In the genomic region with DNA sequence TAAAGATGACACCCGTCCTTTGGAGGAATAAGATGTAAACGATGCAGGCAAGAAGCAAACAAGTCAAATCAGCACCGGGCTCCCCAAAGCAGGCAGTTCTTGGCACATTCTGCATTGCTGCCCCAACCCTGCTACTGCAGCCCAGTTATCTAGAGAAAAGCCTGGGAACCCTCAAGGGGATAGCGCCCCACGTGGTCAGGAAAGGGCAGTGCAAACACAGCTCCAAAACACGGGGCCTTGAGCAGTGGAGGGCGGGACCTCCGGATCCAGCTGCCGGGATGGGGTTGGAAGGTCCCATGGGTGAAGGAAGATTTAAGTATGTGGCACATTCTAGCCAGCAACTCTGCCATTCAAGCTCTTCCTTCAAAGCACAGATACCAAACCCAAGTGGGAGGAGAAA, we compare ENCODE assay signal across 9 mouse cellular contexts.
DNase-seq lines count a peak whose midpoint lies in the region; ATAC-seq and TF ChIP-seq lines count a peak whose summit lies in the region.
"Had no signal": no experiment of that assay in that cellular context is flagged by ENCODE, and none has a peak within 500 bp of the region (broad histone marks: within the 10 kb centered on the region; RNA-seq: fewer than 3 reads in every experiment).

No protein-coding gene starts in this region.

- no peak for TF ChIP-seq POLR2A in ES-Bruce4 (IDR thresholded peaks at IDR 0.05; ENCODE audit: insufficient read depth, low read length)
- no peak for TF ChIP-seq POLR2A in liver, adult 2 months (IDR thresholded peaks at IDR 0.05; ENCODE audit: extremely low read depth, insufficient read depth, low read length)

- H3K27ac ChIP-seq in hindbrain, embryonic 10.5 days = no peak overlapping the region
- no peak overlapping the region for H3K27ac ChIP-seq in hindbrain, embryonic 13.5 days
- H3K27ac ChIP-seq in ES-Bruce4 (ENCODE audit: insufficient read depth, low read length) = no peak overlapping the region
- no peak overlapping the region for H3K27ac ChIP-seq in liver, adult 2 months (replicated peaks; ENCODE audit: insufficient read depth, low read depth, low read length)
- H3K27ac ChIP-seq in stomach, postnatal 0 days (replicated peaks) = no peak overlapping the region
- H3K27ac ChIP-seq: embryonic facial prominence, embryonic 12.5 days had no signal

- no peak for ATAC-seq in hindbrain, embryonic 13.5 days (ENCODE audit: low FRiP score)
- ATAC-seq in stomach, postnatal 0 days (ENCODE audit: low FRiP score, low TSS enrichment) = 0 out of 2 replicates have a peak, but pooled peaks have one; percentile 34

- H3K4me2 ChIP-seq in hindbrain, embryonic 13.5 days = no peak overlapping the region
- no peak overlapping the region for H3K4me2 ChIP-seq in stomach, postnatal 0 days (replicated peaks; ENCODE audit: low read depth)
- H3K4me2 ChIP-seq: embryonic facial prominence, embryonic 12.5 days had no signal

- peaks cover 13% of the 10 kb centered on the region for H3K4me1 ChIP-seq in hindbrain, embryonic 10.5 days (replicated peaks)
- no peaks in the 10 kb centered on the region for H3K4me1 ChIP-seq in hindbrain, embryonic 13.5 days (replicated peaks)
- H3K4me1 ChIP-seq in ES-Bruce4 (ENCODE audit: control insufficient read depth, insufficient read depth, low read length) = no peaks in the 10 kb centered on the region
- no peaks in the 10 kb centered on the region for H3K4me1 ChIP-seq in liver, adult 2 months (ENCODE audit: control insufficient read depth, insufficient read depth, low read length)
- H3K4me1 ChIP-seq in stomach, postnatal 0 days (replicated peaks; ENCODE audit: control insufficient read depth, insufficient read depth) = no peaks in the 10 kb centered on the region
- H3K4me1 ChIP-seq: embryonic facial prominence, embryonic 12.5 days had no signal

- no peaks in the 10 kb centered on the region for H3K9me3 ChIP-seq in hindbrain, embryonic 10.5 days
- H3K9me3 ChIP-seq in hindbrain, embryonic 13.5 days = no peaks in the 10 kb centered on the region
- no peaks in the 10 kb centered on the region for H3K9me3 ChIP-seq in ES-Bruce4 (replicated peaks; ENCODE audit: control insufficient read depth, insufficient read depth, low read length, poor library complexity, severe bottlenecking)
- no peaks in the 10 kb centered on the region for H3K9me3 ChIP-seq in stomach, postnatal 0 days (ENCODE audit: control insufficient read depth, low read length)
- H3K9me3 ChIP-seq: embryonic facial prominence, embryonic 12.5 days had no signal

- TF ChIP-seq EP300 in ES-Bruce4 (IDR thresholded peaks at IDR 0.05; ENCODE audit: insufficient read depth, low read depth, low read length) = no peak
- TF ChIP-seq EP300 in stomach, postnatal 0 days (optimal IDR thresholded peaks at IDR 0.05) = no peak

- no peak overlapping the region for H3K4me3 ChIP-seq in hindbrain, embryonic 10.5 days
- H3K4me3 ChIP-seq in hindbrain, embryonic 13.5 days = no peak overlapping the region
- H3K4me3 ChIP-seq in ES-Bruce4 (ENCODE audit: low read depth, low read length) = peak overlapping the region; percentile 47
- no peak overlapping the region for H3K4me3 ChIP-seq in liver, adult 2 months (ENCODE audit: insufficient read depth, low read depth, low read length)
- no peak overlapping the region for H3K4me3 ChIP-seq in stomach, postnatal 0 days (ENCODE audit: low read depth, low read length)
- H3K4me3 ChIP-seq: embryonic facial prominence, embryonic 12.5 days had no signal

- no peaks in the 10 kb centered on the region for H3K36me3 ChIP-seq in hindbrain, embryonic 10.5 days
- H3K36me3 ChIP-seq in hindbrain, embryonic 13.5 days = no peaks in the 10 kb centered on the region
- H3K36me3 ChIP-seq in ES-Bruce4 (ENCODE audit: control insufficient read depth, insufficient read depth, low read length, poor library complexity, severe bottlenecking) = no peaks in the 10 kb centered on the region
- H3K36me3 ChIP-seq in liver, adult 2 months (ENCODE audit: control insufficient read depth, insufficient read depth, low read length) = no peaks in the 10 kb centered on the region
- H3K36me3 ChIP-seq in stomach, postnatal 0 days (ENCODE audit: control insufficient read depth, insufficient read depth, low read length) = no peaks in the 10 kb centered on the region
- H3K36me3 ChIP-seq: embryonic facial prominence, embryonic 12.5 days had no signal

- 0 out of 2 replicates have a peak, but pooled peaks cover 3% of the 10 kb centered on the region for H3K27me3 ChIP-seq in hindbrain, embryonic 10.5 days (ENCODE audit: insufficient read depth, poor library complexity, severe bottlenecking)
- no peaks in the 10 kb centered on the region for H3K27me3 ChIP-seq in hindbrain, embryonic 13.5 days
- no peaks in the 10 kb centered on the region for H3K27me3 ChIP-seq in ES-Bruce4 (ENCODE audit: control insufficient read depth, insufficient read depth, low read length, poor library complexity, severe bottlenecking)
- H3K27me3 ChIP-seq in liver, adult 2 months (ENCODE audit: control insufficient read depth, insufficient read depth, low read length) = no peaks in the 10 kb centered on the region
- no peaks in the 10 kb centered on the region for H3K27me3 ChIP-seq in stomach, postnatal 0 days (ENCODE audit: control insufficient read depth, insufficient read depth, low read length)

- 31% methylated on average over 9 of the region's 9 CpGs for WGBS in hindbrain, embryonic 10.5 days
- 36% methylated on average over 9 of the region's 9 CpGs for WGBS in hindbrain, embryonic 13.5 days
- WGBS in liver, adult 2 months = 34% methylated on average over 9 of the region's 9 CpGs
- 40% methylated on average over 9 of the region's 9 CpGs for WGBS in stomach, postnatal 0 days

- DNase-seq in hindbrain, embryonic 10.5 days (ENCODE audit: low spot score) = peak; percentile 22
- peak; percentile 22 for DNase-seq in 3T3-L1 (ENCODE audit: low read depth, low spot score)
- DNase-seq in embryo, embryonic 9.5 days (ENCODE audit: extremely low spot score) = peak; percentile 25
- DNase-seq in liver, adult 2 months (ENCODE audit: extremely low read depth, low read depth, low spot score) = no peak
- peak; percentile 64 for DNase-seq in stomach, postnatal 0 days (ENCODE audit: low spot score)
- no peak for DNase-seq in urinary bladder, adult 18-20 months (ENCODE audit: low spot score in 2 of 2)

- no peak overlapping the region for H3K9ac ChIP-seq in hindbrain, embryonic 13.5 days
- H3K9ac ChIP-seq in ES-Bruce4 (ENCODE audit: low read depth, poor library complexity, severe bottlenecking) = no peak overlapping the region
- no peak overlapping the region for H3K9ac ChIP-seq in liver, adult 2 months (ENCODE audit: low read depth, low read length)
- no peak overlapping the region for H3K9ac ChIP-seq in stomach, postnatal 0 days (ENCODE audit: low read length)
- H3K9ac ChIP-seq: embryonic facial prominence, embryonic 12.5 days had no signal

- H3K79me2 ChIP-seq in liver, adult 2 months (ENCODE audit: control insufficient read depth, insufficient read depth, low read length) = no peaks in the 10 kb centered on the region

- peak; percentile 82 for TF ChIP-seq CTCF in ES-Bruce4 (IDR thresholded peaks at IDR 0.05; ENCODE audit: low read depth, low read length)
- peak; percentile 70 for TF ChIP-seq CTCF in liver, adult 2 months (IDR thresholded peaks at IDR 0.05; ENCODE audit: low read depth, low read length)
- peak; percentile 78 for TF ChIP-seq CTCF in stomach, postnatal 0 days (IDR thresholded peaks at IDR 0.05; ENCODE audit: low read depth)

Comparison
In these comparisons a context has a peak if more than half of its experiments do, and no peak if none do; other contexts are left out.
1. DNase-seq: peak in hindbrain, embryonic 10.5 days (single experiment), 3T3-L1 (single experiment), embryo, embryonic 9.5 days (single experiment) and stomach, postnatal 0 days (single experiment); none in liver, adult 2 months (single experiment) and urinary bladder, adult 18-20 months (0 of 2).
2. Peak in every context shown above with its lines, with median percentiles within 50 percentile points of each other: CTCF ChIP-seq.